Mouse (Mus musculus): Measurements from ENCODE around the gene Clcc1.

DNA sequence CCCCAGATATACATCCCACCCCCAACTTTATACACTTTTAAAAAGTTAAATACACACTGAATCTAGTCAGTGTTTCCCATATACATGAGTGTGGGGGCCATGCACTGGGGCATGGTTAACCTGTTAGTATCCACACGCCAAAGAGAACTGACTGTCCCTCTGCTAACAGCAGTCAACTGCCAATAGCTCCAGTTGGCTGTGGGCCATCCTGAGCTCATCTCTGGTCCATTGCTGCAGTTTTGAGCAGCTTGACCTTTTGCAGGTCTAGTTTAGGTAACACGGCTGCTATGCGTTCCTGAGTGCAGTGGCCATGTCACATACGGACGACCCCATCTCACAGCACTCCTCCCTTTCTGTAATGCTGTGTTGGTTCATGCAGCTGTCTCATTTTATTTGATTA is 19.0 kb upstream of the Clcc1 start:
- no peak for TF ChIP-seq POLR2AphosphoS2 (IDR thresholded peaks at IDR 0.05; ENCODE audit: low read length)
- no peak for TF ChIP-seq CTCF (IDR thresholded peaks at IDR 0.05 in 2 of 3, conservative IDR thresholded peaks at IDR 0.05 in 1 of 3; ENCODE audit: control insufficient read depth in 1 of 3, insufficient read depth in 1 of 3, low read depth in 2 of 3, low read length in 3 of 3, poor library complexity in 1 of 3, severe bottlenecking in 1 of 3)
- TF ChIP-seq MYC (IDR thresholded peaks at IDR 0.05; ENCODE audit: low read depth, low read length): no peak
- TF ChIP-seq EP300 (IDR thresholded peaks at IDR 0.05; ENCODE audit: low read depth in 1 of 2, low read length in 2 of 2): no peak
- TF ChIP-seq ZKSCAN1 (IDR thresholded peaks at IDR 0.05; ENCODE audit: low read depth, low read length): no peak
- TF ChIP-seq TBP (IDR thresholded peaks at IDR 0.05; ENCODE audit: low read depth, low read length): no peak
- no peak for TF ChIP-seq KAT2A (conservative IDR thresholded peaks at IDR 0.05; ENCODE audit: low read depth, low read length)
- no peak for TF ChIP-seq POLR2A (IDR thresholded peaks at IDR 0.05; ENCODE audit: control insufficient read depth in 1 of 2, insufficient read depth in 1 of 2, low read depth in 1 of 2, low read length in 2 of 2, poor library complexity in 1 of 2)
- no peak for TF ChIP-seq RAD21 (IDR thresholded peaks at IDR 0.05; ENCODE audit: low read depth, low read length)
- TF ChIP-seq GATA1 (IDR thresholded peaks at IDR 0.05; ENCODE audit: low read depth, low read length): no peak

Measured in MEL (cell line).